Mouse (Mus musculus) G1E-ER4 (cell line): ENCODE results near the gene Olfr1457. TPM values are rescaled to one million over a fixed set of nuclear protein-coding genes. Genes with fewer than 3 reads are reported as not detected.

Source experiments
- GATA1 ChIP-seq: IDR thresholded peaks from one replicate; pipeline ENCODE4 v1.8.0; 2012; ENCODE audit warnings: low read length, inconsistent platforms
- polyA plus RNA-seq: library from polyadenylated mRNA; stranded (reverse); fragments of >175 nt; gene quantifications from 2 replicates; pipeline ENCODE4 v1.2.3, GENCODE M21; 2012

Olfr1457 gene
- polyA plus RNA-seq = not detected in 2 replicates

DNA sequence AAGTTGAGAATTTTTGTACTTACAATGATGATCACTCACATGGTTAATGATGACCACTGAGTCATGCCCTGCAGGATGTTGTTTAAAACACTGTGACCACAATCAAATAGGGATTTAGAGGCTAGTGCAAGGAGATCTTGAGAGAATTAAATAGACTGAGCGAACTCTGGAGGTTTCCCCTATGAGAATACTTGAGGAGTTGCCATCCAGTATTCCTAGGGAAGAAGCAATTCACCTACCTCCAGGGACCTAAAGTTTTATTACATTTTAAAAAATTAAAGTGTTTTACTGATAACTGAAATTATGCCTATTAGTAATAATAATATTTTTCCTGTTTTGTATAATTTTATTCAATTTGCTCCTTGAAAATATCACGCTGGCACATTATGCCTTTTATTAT, at the start of gene Olfr1457:
Olfr1457 (minus strand) TSS at position 101 of the 400 bp plus-strand sequence.
- no peak for TF ChIP-seq GATA1

DNA sequence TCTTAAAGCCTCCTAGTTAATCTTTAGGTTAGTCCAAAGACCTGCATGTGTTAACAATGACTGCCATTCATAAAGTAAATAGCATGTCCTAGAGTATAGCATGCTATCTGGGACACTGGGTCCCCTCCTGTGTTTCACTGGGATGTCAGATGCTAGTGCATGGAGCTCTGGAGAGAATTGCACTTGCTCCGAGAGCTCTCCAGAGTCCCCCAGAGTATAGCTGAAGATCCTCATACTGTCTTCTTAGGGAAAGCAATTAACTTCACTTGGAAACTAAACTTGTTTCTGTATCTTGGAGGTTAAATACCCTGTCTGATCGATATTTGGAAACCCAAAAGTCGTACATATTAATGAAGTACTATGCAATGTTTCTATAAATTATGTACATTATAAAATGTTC, 9.0 kb upstream of the Olfr1457 start, which contains the start of gene Olfr1458:
Olfr1458 (minus strand) TSS at position 101 of the 400 bp plus-strand sequence.
- no peak for TF ChIP-seq GATA1

GRCm38 (mm10) chr19:13093908-13094307, 3.8 kb downstream of the Olfr1457 start:
- no peak for TF ChIP-seq GATA1

DNA sequence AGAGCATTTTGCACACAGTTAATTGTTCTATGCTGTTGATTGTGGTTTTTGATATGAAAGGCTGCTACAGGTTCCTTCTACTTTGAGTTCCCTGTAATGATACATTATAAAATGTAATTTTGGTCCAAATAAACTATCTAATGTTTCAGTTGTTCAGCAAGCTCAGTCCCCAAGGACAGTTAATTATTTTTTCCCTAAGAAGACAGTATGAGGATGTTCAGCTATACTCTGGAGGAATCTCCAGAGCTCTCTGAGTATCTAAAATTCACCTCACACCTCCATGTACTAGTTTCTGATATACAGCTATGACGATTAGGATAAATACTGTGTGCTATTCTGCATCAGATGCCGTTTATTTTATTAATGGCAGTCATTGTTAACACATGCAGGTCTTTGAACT, 37.4 kb downstream of the Olfr1457 start, which contains the start of gene Olfr1454:
Olfr1454 (plus strand) TSS at position 301 of the 400 bp plus-strand sequence.
- no peak for TF ChIP-seq GATA1

Other genes starting within 250 kb of the Olfr1457 start
- gene Olfr1444, start 240.6 kb downstream of the Olfr1457 start, polyA plus RNA-seq = not detected in 2 replicates
- gene Olfr1445, start 214.0 kb downstream of the Olfr1457 start, polyA plus RNA-seq = not detected in 2 replicates
- gene Olfr1446, start 204.4 kb downstream of the Olfr1457 start, polyA plus RNA-seq = not detected in 2 replicates
- gene Olfr1447, start 194.1 kb downstream of the Olfr1457 start, polyA plus RNA-seq = not detected in 2 replicates
- gene Olfr1448, start 173.5 kb downstream of the Olfr1457 start, polyA plus RNA-seq = not detected in 2 replicates
- gene Olfr1449, start 167.1 kb downstream of the Olfr1457 start, polyA plus RNA-seq = not detected in 2 replicates
- gene Olfr1450, start 147.6 kb downstream of the Olfr1457 start, polyA plus RNA-seq = not detected in 2 replicates
- gene Olfr1451, start 102.9 kb downstream of the Olfr1457 start, polyA plus RNA-seq = not detected in 2 replicates
- not detected in 2 replicates for gene Olfr1453, start 69.6 kb downstream of the Olfr1457 start, polyA plus RNA-seq
- not detected in 2 replicates for gene Olfr1454, start 37.3 kb downstream of the Olfr1457 start, polyA plus RNA-seq
- not detected in 2 replicates for gene Olfr1458, start 8.9 kb upstream of the Olfr1457 start, polyA plus RNA-seq
- gene Olfr1459, start 51.7 kb upstream of the Olfr1457 start, polyA plus RNA-seq = not detected in 2 replicates
- not detected in 2 replicates for gene Olfr1461, start 65.1 kb upstream of the Olfr1457 start, polyA plus RNA-seq
- gene Olfr1462, start 87.8 kb upstream of the Olfr1457 start, polyA plus RNA-seq = not detected in 2 replicates
- not detected in 2 replicates for gene Olfr1463, start 133.4 kb upstream of the Olfr1457 start, polyA plus RNA-seq
- not detected in 2 replicates for gene Olfr1465, start 217.7 kb upstream of the Olfr1457 start, polyA plus RNA-seq
- gene Olfr1466, start 241.0 kb upstream of the Olfr1457 start, polyA plus RNA-seq = not detected in 2 replicates